Mouse (Mus musculus) kidney, adult 2 months (tissue): ENCODE measurements around the gene Rbfox3.

Experiments
- CTCF ChIP-seq: fragments of 200-500 bp; conservative IDR thresholded peaks from 2 replicates; pipeline ENCODE4 v1.5.1; 2011; ENCODE audit warnings: low read depth, mild to moderate bottlenecking, control low read depth, low read length, moderate library complexity, mixed read lengths; ENCODE audit not compliant: insufficient read depth, insufficient read length
- POLR2A ChIP-seq: fragments of 200-500 bp; IDR thresholded peaks from one replicate; pipeline ENCODE4 v1.6.1; 2011; ENCODE audit warnings: low read depth, low read length, control low read depth

DNA sequence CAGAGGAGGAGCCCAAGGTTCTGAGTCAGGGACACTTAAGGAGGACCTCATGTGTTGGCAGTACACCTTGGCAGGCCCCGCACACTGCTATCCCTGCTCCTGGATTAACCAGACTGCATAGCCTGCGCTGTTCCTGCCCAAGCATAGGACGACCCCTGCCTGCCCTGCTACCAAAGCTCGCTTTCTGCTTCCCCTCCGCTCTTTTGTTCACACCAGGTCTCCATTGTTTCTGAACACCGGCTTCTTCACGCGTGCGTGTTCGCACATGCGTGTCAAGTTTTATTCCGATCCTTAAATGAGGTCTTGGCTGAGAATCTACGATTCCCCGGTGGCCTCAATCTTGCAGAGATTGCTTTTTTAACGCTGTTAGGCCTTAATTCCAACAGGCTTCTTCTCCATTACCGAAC, 20.4 kb downstream of the Rbfox3 start:
- TF ChIP-seq POLR2A (no peak), CTCF (no peak)
